Mouse (Mus musculus) spleen, postnatal 10 days (tissue): ENCODE data around the gene Ppp2r5a.
"Not testable (repeated sequence)": the region's sequence is repeated elsewhere in the genome, so short reads cannot be mapped to it uniquely, and the experiment has no call there.

Experiments used
- DNase-seq, 2 experiments: peaks; one replicate each; pipeline ENCODE4 v3.0.0; 2021 to 2022; ENCODE audit warnings: low spot score in 2 of 2

The Ppp2r5a gene

GRCm38 (mm10) chr1:191403074-191403473 is at the start of gene Ppp2r5a:
Gene Ppp2r5a, minus strand, starts transcription at chr1:191403272.
- peak in 1 of 2 experiments; percentile 10 for DNase-seq

- DNase-seq: no peak
These were observed 47.5 kb upstream of the Ppp2r5a start for GRCm38 (mm10) chr1:191450614-191451013.

GRCm38 (mm10) chr1:191449537-191449936 is 46.5 kb upstream of the Ppp2r5a start:
- DNase-seq: no peak

- DNase-seq: peak in 1 of 2 experiments; percentile 34
These were observed 44.4 kb upstream of the Ppp2r5a start for GRCm38 (mm10) chr1:191447391-191448016.

- DNase-seq: no peak
These were observed 43.2 kb upstream of the Ppp2r5a start for GRCm38 (mm10) chr1:191446307-191446706.

GRCm38 (mm10) chr1:191445831-191446258 is 42.8 kb upstream of the Ppp2r5a start:
- peak; percentile 31 to 60 for DNase-seq

GRCm38 (mm10) chr1:191445401-191445800 is 42.3 kb upstream of the Ppp2r5a start:
- DNase-seq: no peak

GRCm38 (mm10) chr1:191444467-191444866 is 41.4 kb upstream of the Ppp2r5a start:
- no peak for DNase-seq

- no peak for DNase-seq
These were observed 35.9 kb upstream of the Ppp2r5a start for GRCm38 (mm10) chr1:191439011-191439410.

- DNase-seq: no peak
These were observed 35.5 kb upstream of the Ppp2r5a start for GRCm38 (mm10) chr1:191438546-191438945.

- no peak for DNase-seq
These were observed 33.6 kb upstream of the Ppp2r5a start for GRCm38 (mm10) chr1:191436647-191437046.

GRCm38 (mm10) chr1:191435359-191435758 is 32.3 kb upstream of the Ppp2r5a start:
- DNase-seq: no peak

GRCm38 (mm10) chr1:191432531-191432930 is 29.5 kb upstream of the Ppp2r5a start:
- no peak for DNase-seq

- DNase-seq: no peak
These were observed 29.0 kb upstream of the Ppp2r5a start for GRCm38 (mm10) chr1:191432023-191432422.

- DNase-seq: no peak
These were observed 27.0 kb upstream of the Ppp2r5a start for GRCm38 (mm10) chr1:191430121-191430520.

GRCm38 (mm10) chr1:191425884-191426283 is 22.8 kb upstream of the Ppp2r5a start:
- no peak for DNase-seq

GRCm38 (mm10) chr1:191423201-191423600 is 20.1 kb upstream of the Ppp2r5a start:
- DNase-seq: no peak

- DNase-seq: not testable (repeated sequence)
These were observed 19.6 kb upstream of the Ppp2r5a start for GRCm38 (mm10) chr1:191422714-191423113.

- no peak for DNase-seq
These were observed 19.1 kb upstream of the Ppp2r5a start for GRCm38 (mm10) chr1:191422164-191422563.

- no peak for DNase-seq
These were observed 18.4 kb upstream of the Ppp2r5a start for GRCm38 (mm10) chr1:191421426-191421999.

- DNase-seq: peak in 1 of 2 experiments; percentile 44
These were observed 17.9 kb upstream of the Ppp2r5a start for GRCm38 (mm10) chr1:191420930-191421404.

GRCm38 (mm10) chr1:191419991-191420751 is 17.1 kb upstream of the Ppp2r5a start:
- no peak for DNase-seq

GRCm38 (mm10) chr1:191419421-191419820 is 16.3 kb upstream of the Ppp2r5a start:
- no peak for DNase-seq
